Mouse (Mus musculus): ENCODE measurements around the gene Gata3.

Gata3 gene

GRCm38 (mm10) chr2:9886921-9887610 lies 2.8 kb downstream of the Gata3 start:
- no peak for DNase-seq (ENCODE audit: extremely low read depth, low read depth, low spot score)

- no peak for DNase-seq (ENCODE audit: extremely low read depth, low read depth, low spot score)
Observed at GRCm38 (mm10) chr2:9886031-9886430, 3.8 kb downstream of the Gata3 start.

GRCm38 (mm10) chr2:9885217-9885770 lies 4.5 kb downstream of the Gata3 start:
- DNase-seq (ENCODE audit: extremely low read depth, low read depth, low spot score): no peak

GRCm38 (mm10) chr2:9884533-9885216 lies 5.2 kb downstream of the Gata3 start:
- DNase-seq (ENCODE audit: extremely low read depth, low read depth, low spot score): no peak

GRCm38 (mm10) chr2:9883803-9884532 lies 5.9 kb downstream of the Gata3 start:
- no peak for DNase-seq (ENCODE audit: extremely low read depth, low read depth, low spot score)

GRCm38 (mm10) chr2:9882926-9883802 lies 6.7 kb downstream of the Gata3 start:
- DNase-seq (ENCODE audit: extremely low read depth, low read depth, low spot score): no peak

GRCm38 (mm10) chr2:9882371-9882925 lies 7.4 kb downstream of the Gata3 start:
- no peak for DNase-seq (ENCODE audit: extremely low read depth, low read depth, low spot score)

GRCm38 (mm10) chr2:9881611-9882023 lies 8.2 kb downstream of the Gata3 start:
- no peak for DNase-seq (ENCODE audit: extremely low read depth, low read depth, low spot score)

- DNase-seq (ENCODE audit: extremely low read depth, low read depth, low spot score): no peak
Observed at GRCm38 (mm10) chr2:9881051-9881591, 8.7 kb downstream of the Gata3 start, which contains the start of gene 4930412O13Rik. TSS of gene 4930412O13Rik (plus strand) at chr2:9881252.

GRCm38 (mm10) chr2:9880271-9880670 lies 9.6 kb downstream of the Gata3 start:
- DNase-seq (ENCODE audit: extremely low read depth, low read depth, low spot score): no peak

- peak; percentile 61 for DNase-seq (ENCODE audit: extremely low read depth, low read depth, low spot score)
Observed at GRCm38 (mm10) chr2:9879493-9879892, 10.3 kb downstream of the Gata3 start.

- DNase-seq (ENCODE audit: extremely low read depth, low read depth, low spot score): no peak
Observed at GRCm38 (mm10) chr2:9879092-9879491, 10.7 kb downstream of the Gata3 start.

GRCm38 (mm10) chr2:9878564-9879081 lies 11.2 kb downstream of the Gata3 start:
- DNase-seq (ENCODE audit: extremely low read depth, low read depth, low spot score): no peak

GRCm38 (mm10) chr2:9877966-9878563 lies 11.8 kb downstream of the Gata3 start:
- peak; percentile 57 for DNase-seq (ENCODE audit: extremely low read depth, low read depth, low spot score)

GRCm38 (mm10) chr2:9877326-9877690 lies 12.5 kb downstream of the Gata3 start:
- DNase-seq (ENCODE audit: extremely low read depth, low read depth, low spot score): no peak

GRCm38 (mm10) chr2:9876621-9877325 lies 13.1 kb downstream of the Gata3 start:
- DNase-seq (ENCODE audit: extremely low read depth, low read depth, low spot score): no peak

- no peak for DNase-seq (ENCODE audit: extremely low read depth, low read depth, low spot score)
Observed at GRCm38 (mm10) chr2:9875676-9876357, 14.0 kb downstream of the Gata3 start.

GRCm38 (mm10) chr2:9875220-9875619 lies 14.6 kb downstream of the Gata3 start:
- no peak for DNase-seq (ENCODE audit: extremely low read depth, low read depth, low spot score)

Data from fat pad, adult 2 months (tissue).